Mouse (Mus musculus) thymus, adult 2 months (tissue): ENCODE results near the gene Cckbr. TPM values are rescaled to one million over a fixed set of nuclear protein-coding genes. Genes with fewer than 3 reads are reported as not detected.

Experiments
- DNase-seq: peaks from one replicate; pipeline ENCODE4 v3.0.0; 2021
- H3K27ac ChIP-seq: fragments of 200-500 bp; 2 replicates; pipeline ENCODE4 v1.5.1; 2012; ENCODE audit warnings: low read length, control low read depth; ENCODE audit not compliant: control insufficient read depth, insufficient read depth
- H3K27me3 ChIP-seq: fragments of 200-500 bp; 2 replicates; pipeline ENCODE4 v1.6.1; 2012; ENCODE audit warnings: mild to moderate bottlenecking, low read length, moderate library complexity, mixed read lengths; ENCODE audit not compliant: control insufficient read depth, insufficient read depth
- H3K36me3 ChIP-seq: fragments of 200-500 bp; 2 replicates; pipeline ENCODE4 v1.6.1; 2012; ENCODE audit warnings: mild to moderate bottlenecking, low read length, moderate library complexity; ENCODE audit not compliant: control insufficient read depth, insufficient read depth
- H3K4me1 ChIP-seq: fragments of 200-500 bp; replicated peaks from 2 replicates; pipeline ENCODE4 v1.6.1; 2012; ENCODE audit warnings: low read length; ENCODE audit not compliant: control insufficient read depth, insufficient read depth
- H3K4me3 ChIP-seq: fragments of 200-500 bp; 2 replicates; pipeline ENCODE4 v1.5.1; 2012; ENCODE audit warnings: mild to moderate bottlenecking, low read length, control low read depth, moderate library complexity; ENCODE audit not compliant: control insufficient read depth, insufficient read depth
- CTCF ChIP-seq: fragments of 200-500 bp; IDR thresholded peaks from 2 replicates; pipeline ENCODE4 v1.5.1; 2012; ENCODE audit warnings: mild to moderate bottlenecking, control low read depth, low read length, moderate library complexity, borderline replicate concordance; ENCODE audit not compliant: control insufficient read depth, poor library complexity, insufficient read depth; ENCODE audit errors: extremely low read depth
- POLR2A ChIP-seq: fragments of 200-500 bp; IDR thresholded peaks from 2 replicates; pipeline ENCODE4 v1.6.1; 2012; ENCODE audit warnings: mild to moderate bottlenecking, low read length, control low read depth, moderate library complexity; ENCODE audit not compliant: control insufficient read depth, poor library complexity, insufficient read depth; ENCODE audit errors: extremely low read depth
- WGBS: fragments of 180-500 bp; shearing (Covaris S2); methylation state at CpG from one replicate; pipeline ENCODE4 v1.1.7; 2018; 5-methylcytosine and 5-hydroxymethylcytosine counted together
- polyA plus RNA-seq: library from polyadenylated mRNA; depleted of rRNA; stranded (reverse); fragments of >200 nt; gene quantifications from 2 replicates; pipeline ENCODE4 v1.2.3, GENCODE M21; 2012; rRNA removed

Gene Cckbr
- polyA plus RNA-seq, 1 experiment: 0.28 TPM

- WGBS: 49% methylated on average over 6 of the region's 6 CpGs
These were observed 94.7 kb downstream of the Cckbr start for GRCm38 (mm10) chr7:105520201-105520600.

More at GRCm38 (mm10) chr7:105520201-105520600, 94.7 kb downstream of the Cckbr start:
- Histone ChIP-seq H3K27ac (no peak overlapping the region), H3K4me3 (no peak overlapping the region), H3K27me3 (no peaks in the 10 kb centered on the region), H3K36me3 (no peaks in the 10 kb centered on the region), H3K4me1 (no peaks in the 10 kb centered on the region)
- TF ChIP-seq POLR2A: no peak
- TF ChIP-seq CTCF: no peak
- DNase-seq: no peak

Other genes with a start within 250 kb of the Cckbr start
- gene Olfr685, start 239.7 kb upstream of the Cckbr start, polyA plus RNA-seq: not detected in 2 replicates
- gene Olfr686, start 218.2 kb upstream of the Cckbr start, polyA plus RNA-seq: not detected in 2 replicates
- not detected in 2 replicates for gene Olfr688, start 137.6 kb upstream of the Cckbr start, polyA plus RNA-seq
- gene Olfr689, start 114.6 kb upstream of the Cckbr start, polyA plus RNA-seq: not detected in 2 replicates
- gene Olfr690, start 91.6 kb upstream of the Cckbr start, polyA plus RNA-seq: not detected in 2 replicates
- gene Olfr691, start 83.5 kb upstream of the Cckbr start, polyA plus RNA-seq: not detected in 2 replicates
- gene Olfr692, start 57.5 kb upstream of the Cckbr start, polyA plus RNA-seq: not detected in 2 replicates
- 0.08 TPM in 1 of 2 replicates, not detected in the other for gene Gm5901, start 50.7 kb upstream of the Cckbr start, polyA plus RNA-seq
- gene Fam160a2, start 25.7 kb upstream of the Cckbr start, polyA plus RNA-seq: 36.6 and 52.6 TPM in 2 replicates
- 0.19 TPM in 1 of 2 replicates, not detected in the other for gene Cnga4, start 21.2 kb upstream of the Cckbr start, polyA plus RNA-seq
- 12.7 and 14.5 TPM in 2 replicates for gene Cavin3, start 56.6 kb downstream of the Cckbr start, polyA plus RNA-seq
- 43.3 and 47.7 TPM in 2 replicates for gene Smpd1, start 128.6 kb downstream of the Cckbr start, polyA plus RNA-seq
- gene Apbb1, start 155.9 kb downstream of the Cckbr start, polyA plus RNA-seq: 17.7 and 34.8 TPM in 2 replicates
- gene Hpx, start 174.4 kb downstream of the Cckbr start, polyA plus RNA-seq: 0.97 and 8.6 TPM in 2 replicates
- 22.0 and 24.1 TPM in 2 replicates for gene Trim3, start 207.8 kb downstream of the Cckbr start, polyA plus RNA-seq
- 151 and 194 TPM in 2 replicates for gene Timm10b, start 214.3 kb downstream of the Cckbr start, polyA plus RNA-seq
- 53.6 and 56.8 TPM in 2 replicates for gene Arfip2, start 214.7 kb downstream of the Cckbr start, polyA plus RNA-seq
- 414 and 445 TPM in 2 replicates for gene Gm45799, start 214.8 kb downstream of the Cckbr start, polyA plus RNA-seq
- 1.4 and 2.7 TPM in 2 replicates for gene Dnhd1, start 225.1 kb downstream of the Cckbr start, polyA plus RNA-seq